Mouse (Mus musculus) lung, postnatal 0 days (tissue): Measurements from ENCODE around the gene Robo1.

Source experiments
- CTCF ChIP-seq: IDR thresholded peaks from 2 replicates; pipeline ENCODE4 v1.5.1; 2016; ENCODE audit warnings: antibody characterized with exemption, mild to moderate bottlenecking
- EP300 ChIP-seq: IDR thresholded peaks from 2 replicates; pipeline ENCODE4 v1.6.1; 2016; ENCODE audit warnings: antibody characterized with exemption, mild to moderate bottlenecking, control low read depth

DNA sequence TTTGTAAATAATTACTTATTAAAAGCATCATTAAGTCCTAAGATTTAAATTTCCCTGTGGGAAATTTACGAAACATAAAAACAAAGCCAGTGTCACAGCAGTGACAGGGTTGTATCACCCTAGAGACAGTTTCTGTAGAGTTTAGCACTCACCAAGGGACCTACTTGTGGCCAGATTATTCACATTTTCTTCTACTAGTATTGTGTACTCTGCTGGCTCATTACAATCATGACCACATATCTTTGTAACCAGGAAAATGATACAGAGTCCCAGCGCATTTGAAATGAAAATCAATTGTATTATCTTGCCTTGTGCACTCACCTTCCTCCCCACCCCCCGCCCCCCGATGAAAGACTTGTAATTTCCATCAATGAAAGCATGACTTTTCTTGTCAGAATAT, 314.3 kb downstream of the Robo1 start:
- TF ChIP-seq CTCF (no peak), EP300 (no peak)
